ENCODE assay signal across 19 mouse cellular contexts in genomic region chr4:7196570-7196969, GRCm38 (mm10).
"Had no signal": no experiment of that assay in that cellular context is flagged by ENCODE, and none has a peak within 500 bp of the region (broad histone marks: within the 10 kb centered on the region; RNA-seq: fewer than 3 reads in every experiment).

No protein-coding gene starts in this region.

- DNase-seq: lung, adult 18-20 months; lung, postnatal 10 days; lung, postnatal 4 days; midbrain, embryonic 14.5 days; retina, postnatal 1 day; right cerebral cortex, adult 18-20 months; right cerebral cortex, postnatal 25 days; right cerebral cortex, postnatal 4 days; spleen, adult 18-20 months; thymus, adult 18-20 months; thymus, postnatal 14 days; thymus, postnatal 36 days had no signal

- ATAC-seq: midbrain, embryonic 16.5 days had no signal

- H3K4me1 ChIP-seq: liver, embryonic 15.5 days; midbrain, embryonic 10.5 days; midbrain, embryonic 12.5 days; neural tube, embryonic 13.5 days; neural tube, embryonic 15.5 days had no signal

- H3K9ac ChIP-seq: liver, embryonic 15.5 days; midbrain, embryonic 12.5 days; neural tube, embryonic 13.5 days; neural tube, embryonic 15.5 days had no signal

- H3K27me3 ChIP-seq: liver, embryonic 15.5 days; midbrain, embryonic 12.5 days; neural tube, embryonic 13.5 days; neural tube, embryonic 15.5 days had no signal

- H3K27ac ChIP-seq: liver, embryonic 15.5 days; midbrain, embryonic 10.5 days; midbrain, embryonic 12.5 days; neural tube, embryonic 13.5 days; neural tube, embryonic 15.5 days had no signal

- H3K4me2 ChIP-seq: liver, embryonic 15.5 days; midbrain, embryonic 12.5 days; neural tube, embryonic 13.5 days; neural tube, embryonic 15.5 days had no signal

- H3K36me3 ChIP-seq: liver, embryonic 15.5 days; midbrain, embryonic 10.5 days; midbrain, embryonic 12.5 days; neural tube, embryonic 13.5 days; neural tube, embryonic 15.5 days had no signal

- H3K4me3 ChIP-seq: liver, embryonic 15.5 days; midbrain, embryonic 10.5 days; midbrain, embryonic 12.5 days; myocyte; neural tube, embryonic 13.5 days; neural tube, embryonic 15.5 days had no signal

- H3K9me3 ChIP-seq: liver, embryonic 15.5 days; midbrain, embryonic 10.5 days; midbrain, embryonic 12.5 days; neural tube, embryonic 13.5 days; neural tube, embryonic 15.5 days had no signal
